Mouse (Mus musculus) mammary gland, adult 2 months (tissue): ENCODE results near the gene Cenpi. TPM values are rescaled to one million over a fixed set of nuclear protein-coding genes. Genes with fewer than 3 reads are reported as not detected.

ENCODE experiments used
- polyA plus RNA-seq: library from polyadenylated mRNA; depleted of rRNA; stranded (reverse); fragments of >200 nt; gene quantifications from 2 replicates; pipeline ENCODE4 v1.2.3, GENCODE M21; 2012; ENCODE audit warnings: low replicate concordance; rRNA removed

The Cenpi gene
- polyA plus RNA-seq: 0.17 and 0.42 TPM in 2 replicates

GRCm38 (mm10) chrX:134307534-134308274, at the start of gene Cenpi:
Cenpi (plus strand) TSS chrX:134308084.

GRCm38 (mm10) chrX:134276275-134277160, 31.4 kb upstream of the Cenpi start, which contains the start of gene Trmt2b:
Trmt2b (minus strand) TSS chrX:134276984.

GRCm38 (mm10) chrX:134403863-134404583, 96.1 kb downstream of the Cenpi start, which contains the start of gene Drp2:
Drp2 (plus strand) TSS chrX:134404551.

Other genes with a start within 250 kb of the Cenpi start
- 9.7 and 14.6 TPM in 2 replicates for gene Cstf2, start 248.9 kb upstream of the Cenpi start, polyA plus RNA-seq
- 3.9 and 5.2 TPM in 2 replicates for gene Xkrx, start 146.0 kb upstream of the Cenpi start, polyA plus RNA-seq
- gene Arl13a, start 120.6 kb upstream of the Cenpi start, polyA plus RNA-seq: not detected in 2 replicates
- 0.11 TPM in 1 of 2 replicates, not detected in the other for gene Nox1, start 86.1 kb upstream of the Cenpi start, polyA plus RNA-seq
- 5.6 and 14.2 TPM in 2 replicates for gene Trmt2b, start 31.1 kb upstream of the Cenpi start, polyA plus RNA-seq
- gene Tmem35a, start 12.9 kb upstream of the Cenpi start, polyA plus RNA-seq: 0.39 and 0.63 TPM in 2 replicates
- 3.5 and 9.2 TPM in 2 replicates for gene Drp2, start 96.5 kb downstream of the Cenpi start, polyA plus RNA-seq
- not detected in 2 replicates for gene Taf7l, start 168.4 kb downstream of the Cenpi start, polyA plus RNA-seq
- gene Timm8a1, start 233.8 kb downstream of the Cenpi start, polyA plus RNA-seq: 0.31 and 1.9 TPM in 2 replicates